Mouse (Mus musculus) stomach, postnatal 0 days (tissue): ENCODE data around the gene Gm45208.

Experiments used
- CTCF ChIP-seq: IDR thresholded peaks from 2 replicates; pipeline ENCODE4 v1.5.1; 2016; ENCODE audit warnings: antibody characterized with exemption, low read depth, mild to moderate bottlenecking, moderate library complexity
- EP300 ChIP-seq: optimal IDR thresholded peaks from 2 replicates; pipeline ENCODE3; 2016; ENCODE audit warnings: antibody characterized with exemption

DNA sequence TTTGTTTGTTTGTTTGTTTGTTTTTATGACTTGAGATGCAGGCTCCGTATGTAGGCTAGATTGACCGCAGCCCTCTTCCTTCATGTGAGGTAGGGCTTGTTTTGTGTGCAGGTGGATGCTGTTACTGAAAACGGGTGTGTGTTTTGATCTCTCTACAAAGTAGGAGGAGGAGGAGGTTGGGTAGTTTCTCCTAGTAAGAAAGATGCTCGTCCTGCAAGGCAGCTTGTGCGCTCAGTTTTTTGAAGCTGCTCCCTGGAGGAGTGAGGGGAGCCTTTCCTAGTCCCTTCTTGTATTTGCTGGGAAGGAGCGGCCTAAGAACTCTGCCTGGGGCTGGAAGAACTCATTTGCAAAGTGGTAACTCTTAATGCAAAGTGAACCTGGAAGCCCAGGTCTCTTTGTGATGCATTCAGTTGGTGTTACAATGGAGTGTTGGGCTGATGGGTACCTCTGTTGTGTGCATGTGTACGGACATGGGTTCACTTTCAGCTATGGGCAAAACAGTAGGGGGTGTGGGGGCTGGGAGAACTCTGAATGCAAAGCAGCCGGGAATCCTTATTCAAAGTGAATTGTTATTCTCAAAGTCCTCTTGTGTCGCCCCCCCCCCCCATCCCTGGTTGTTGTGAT lies 42.7 kb downstream of the Gm45208 start:
- TF ChIP-seq CTCF (no peak), EP300 (no peak)
